Mouse (Mus musculus) forebrain, embryonic 14.5 days (tissue): ENCODE results near the gene Trp73. TPM values are rescaled to one million over a fixed set of nuclear protein-coding genes. Genes with fewer than 3 reads are reported as not detected.

Source experiments
- ATAC-seq: fragments of 200-750 bp; cut with Nextera tagmentation; 2 replicates; pipeline ENCODE4 v1.8.0; 2017; ENCODE audit warnings: mild to moderate bottlenecking, moderate library complexity
- DNase-seq: peaks from one replicate; pipeline ENCODE4 v3.0.0-alpha.2; 2015; ENCODE audit warnings: low spot score
- H3K27ac ChIP-seq: fragments of 300-500 bp; sonication (generic); 2 replicates; pipeline ENCODE4 v1.5.1; 2014; ENCODE audit warnings: low read depth, mild to moderate bottlenecking, control low read depth, low read length, moderate library complexity
- H3K27me3 ChIP-seq: fragments of 300-500 bp; sonication (generic); replicated peaks from 2 replicates; pipeline ENCODE4 v1.6.1; 2014; ENCODE audit warnings: low read length, control low read depth, mixed read lengths; ENCODE audit not compliant: control insufficient read depth, insufficient read depth
- H3K36me3 ChIP-seq: fragments of 300-500 bp; sonication (generic); 2 replicates; pipeline ENCODE4 v1.6.1; 2014; ENCODE audit warnings: low read length, control low read depth; ENCODE audit not compliant: control insufficient read depth, insufficient read depth
- H3K4me1 ChIP-seq: fragments of 300-500 bp; sonication (generic); 2 replicates; pipeline ENCODE4 v1.6.1; 2014; ENCODE audit warnings: antibody characterized with exemption, low read length, control low read depth; ENCODE audit not compliant: control insufficient read depth, insufficient read depth
- H3K4me2 ChIP-seq: fragments of 300-500 bp; sonication (generic); 2 replicates; pipeline ENCODE4 v1.6.1; 2014; ENCODE audit warnings: mild to moderate bottlenecking, control low read depth, low read length
- H3K4me3 ChIP-seq: fragments of 300-500 bp; sonication (generic); 2 replicates; pipeline ENCODE4 v1.5.1; 2014; ENCODE audit warnings: low read depth, low read length, control low read depth
- H3K9ac ChIP-seq: fragments of 300-500 bp; sonication (generic); 2 replicates; pipeline ENCODE4 v1.6.1; 2014; ENCODE audit warnings: mild to moderate bottlenecking, low read length, control low read depth, moderate library complexity
- H3K9me3 ChIP-seq: fragments of 300-500 bp; sonication (generic); replicated peaks from 2 replicates; pipeline ENCODE4 v1.6.1; 2016; ENCODE audit warnings: low read length, control low read depth, mixed read lengths; ENCODE audit not compliant: control insufficient read depth
- WGBS: fragments of 180-500 bp; shearing (Covaris S2); extraction: QIAGEN DNeasy Blood & Tissue Kit; methylation state at CpG from one replicate; pipeline ENCODE4 v1.1.7; 2014; 5-methylcytosine and 5-hydroxymethylcytosine counted together
- polyA plus RNA-seq: library from polyadenylated mRNA; unstranded; fragments of >200 nt; fragmentation: Nextera tagmentation; extraction: Ambion mirVana; gene quantifications from 2 replicates; pipeline ENCODE4 v1.2.1, GENCODE M21; 2014

The Trp73 gene
- polyA plus RNA-seq, 1 experiment from 2014 or later, result 4.6 TPM

- Histone ChIP-seq H3K27me3 (no peaks in the 10 kb centered on the region), H3K4me3 (no peak overlapping the region), H3K36me3 (no peaks in the 10 kb centered on the region), H3K9me3 (no peaks in the 10 kb centered on the region), H3K27ac (no peak overlapping the region), H3K9ac (no peak overlapping the region), H3K4me2 (no peak overlapping the region), H3K4me1 (0 out of 2 replicates have a peak, but pooled peaks cover 3% of the 10 kb centered on the region)
- ATAC-seq (no peak), DNase-seq (no peak)
- 82% methylated on average over 9 of the region's 9 CpGs for whole genome bisulfite sequencing
Measured at GRCm38 (mm10) chr4:154119208-154119607, 20.8 kb downstream of the Trp73 start.

GRCm38 (mm10) chr4:154118782-154119181 lies 21.2 kb downstream of the Trp73 start:
- H3K9ac ChIP-seq, result no peak overlapping the region

GRCm38 (mm10) chr4:154116421-154116820 lies 23.6 kb downstream of the Trp73 start:
- ATAC-seq, result no peak
- Histone ChIP-seq H3K4me3 (no peak overlapping the region), H3K4me2 (no peak overlapping the region), H3K4me1 (no peaks in the 10 kb centered on the region), H3K27me3 (no peaks in the 10 kb centered on the region), H3K9ac (no peak overlapping the region), H3K9me3 (no peaks in the 10 kb centered on the region), H3K27ac (no peak overlapping the region), H3K36me3 (no peaks in the 10 kb centered on the region)
- DNase-seq, result no peak
- 55% methylated on average over 7 of the region's 7 CpGs for WGBS

More at GRCm38 (mm10) chr4:154118782-154119181, 21.2 kb downstream of the Trp73 start:
- ATAC-seq, result no peak
- WGBS, result 74% methylated on average over 9 of the region's 9 CpGs
- no peak for DNase-seq
- Histone ChIP-seq H3K4me3 (no peak overlapping the region), H3K27me3 (no peaks in the 10 kb centered on the region), H3K36me3 (no peaks in the 10 kb centered on the region), H3K27ac (no peak overlapping the region), H3K4me2 (no peak overlapping the region), H3K4me1 (0 out of 2 replicates have a peak, but pooled peaks cover 3% of the 10 kb centered on the region), H3K9me3 (no peaks in the 10 kb centered on the region)

DNA sequence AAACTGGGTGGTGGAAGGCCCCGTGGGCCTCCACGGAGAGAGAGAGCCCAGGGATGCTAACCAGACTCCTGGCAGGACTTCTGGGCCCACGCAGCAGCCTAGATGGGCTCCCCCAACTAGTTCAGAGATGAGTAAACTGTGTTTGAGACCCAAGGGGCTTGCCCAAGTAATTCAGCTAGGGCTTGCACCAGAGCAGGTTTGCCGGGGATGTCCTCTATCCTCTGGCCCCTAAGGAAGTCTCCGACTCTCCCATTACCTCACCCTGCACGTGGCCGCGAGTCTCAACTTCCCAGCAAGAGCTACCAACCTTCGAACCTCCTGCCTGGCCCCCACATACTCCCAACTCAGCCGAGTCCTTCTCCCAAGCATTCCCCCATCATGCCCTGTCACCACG lies 30.2 kb downstream of the Trp73 start:
- no peak overlapping the region for H3K4me2 ChIP-seq
- H3K4me3 ChIP-seq, result no peak overlapping the region
- H3K27ac ChIP-seq, result no peak overlapping the region
- H3K4me1 ChIP-seq, result no peaks in the 10 kb centered on the region; the same call in 1 of the 2 replicates
- DNase-seq (no peak), ATAC-seq (no peak)
- no peaks in the 10 kb centered on the region for H3K36me3 ChIP-seq
- no peaks in the 10 kb centered on the region for H3K27me3 ChIP-seq
- H3K9me3 ChIP-seq, result no peaks in the 10 kb centered on the region
- WGBS, result 91% methylated on average over 11 of the region's 11 CpGs
- no peak overlapping the region for H3K9ac ChIP-seq

GRCm38 (mm10) chr4:154109216-154109849 lies 30.7 kb downstream of the Trp73 start:
- Histone ChIP-seq H3K9me3 (no peaks in the 10 kb centered on the region), H3K27me3 (no peaks in the 10 kb centered on the region), H3K4me2 (no peak overlapping the region), H3K27ac (no peak overlapping the region), H3K36me3 (no peaks in the 10 kb centered on the region), H3K4me1 (no peaks in the 10 kb centered on the region; the same call in 1 of the 2 replicates), H3K4me3 (no peak overlapping the region), H3K9ac (no peak overlapping the region)
- ATAC-seq (peak; percentile 54; the same call in 1 of the 2 replicates), DNase-seq (peak; percentile 64)
- 47% methylated on average over 18 of the region's 18 CpGs for WGBS

- Histone ChIP-seq H3K4me1 (no peaks in the 10 kb centered on the region; the same call in 1 of the 2 replicates), H3K9me3 (no peaks in the 10 kb centered on the region), H3K9ac (no peak overlapping the region), H3K27me3 (no peaks in the 10 kb centered on the region), H3K27ac (no peak overlapping the region), H3K4me3 (no peak overlapping the region), H3K36me3 (no peaks in the 10 kb centered on the region), H3K4me2 (no peak overlapping the region)
- WGBS, result 77% methylated on average over 13 of the region's 13 CpGs
- no peak for ATAC-seq
- DNase-seq, result no peak
Measured at GRCm38 (mm10) chr4:154106497-154107061, 33.4 kb downstream of the Trp73 start.

- Histone ChIP-seq H3K27ac (no peak overlapping the region), H3K4me2 (peak overlapping the region; percentile 29), H3K4me1 (no peaks in the 10 kb centered on the region; the same call in 1 of the 2 replicates), H3K27me3 (no peaks in the 10 kb centered on the region), H3K9me3 (no peaks in the 10 kb centered on the region), H3K9ac (no peak overlapping the region), H3K36me3 (no peaks in the 10 kb centered on the region), H3K4me3 (no peak overlapping the region)
- ATAC-seq (peak; percentile 63), DNase-seq (peak; percentile 70)
- 26% methylated on average over 20 of the region's 20 CpGs for WGBS
Measured at GRCm38 (mm10) chr4:154105381-154106001, 34.5 kb downstream of the Trp73 start.

DNA sequence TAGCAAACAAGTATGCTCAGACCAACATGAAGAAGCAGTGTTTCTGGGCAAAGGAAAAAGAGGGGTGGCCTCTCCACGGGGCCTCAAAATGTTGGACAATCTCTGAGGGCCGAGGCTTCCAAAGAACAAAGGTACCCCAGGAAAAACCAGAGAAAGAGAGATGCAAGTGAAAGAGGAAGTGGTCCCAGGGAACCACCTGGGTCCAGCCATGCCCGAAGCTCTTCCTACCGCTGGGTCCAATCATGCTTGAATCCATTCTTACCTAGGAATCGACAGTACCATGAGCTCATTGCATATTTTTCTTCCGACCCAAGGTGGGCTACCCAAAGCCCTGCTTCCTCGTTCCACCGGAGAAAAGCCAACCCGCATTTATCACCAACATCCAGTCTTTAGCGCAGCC lies 36.1 kb downstream of the Trp73 start:
- H3K4me3 ChIP-seq, result no peak overlapping the region
- H3K4me1 ChIP-seq, result no peaks in the 10 kb centered on the region; the same call in 1 of the 2 replicates
- H3K9me3 ChIP-seq, result no peaks in the 10 kb centered on the region
- WGBS, result 92% methylated on average over 10 of the region's 10 CpGs
- no peak for ATAC-seq
- H3K4me2 ChIP-seq, result no peak overlapping the region
- no peaks in the 10 kb centered on the region for H3K27me3 ChIP-seq
- H3K9ac ChIP-seq, result no peak overlapping the region
- no peak for DNase-seq
- H3K36me3 ChIP-seq, result no peaks in the 10 kb centered on the region
- H3K27ac ChIP-seq, result no peak overlapping the region

GRCm38 (mm10) chr4:154103386-154103785 lies 36.6 kb downstream of the Trp73 start:
- Histone ChIP-seq H3K36me3 (no peaks in the 10 kb centered on the region), H3K27me3 (no peaks in the 10 kb centered on the region), H3K27ac (no peak overlapping the region), H3K4me2 (no peak overlapping the region), H3K4me1 (no peaks in the 10 kb centered on the region; the same call in 1 of the 2 replicates), H3K9ac (no peak overlapping the region), H3K9me3 (no peaks in the 10 kb centered on the region), H3K4me3 (no peak overlapping the region)
- 77% methylated on average over 8 of the region's 8 CpGs for WGBS
- no peak for DNase-seq
- ATAC-seq, result no peak
